Mouse (Mus musculus) cerebellum, adult 11-12 months (tissue): ENCODE measurements around the gene Gm49395.

Source experiments
- DNase-seq: peaks from one replicate; pipeline ENCODE4 v3.0.0; 2022

Gene Gm49395

DNA sequence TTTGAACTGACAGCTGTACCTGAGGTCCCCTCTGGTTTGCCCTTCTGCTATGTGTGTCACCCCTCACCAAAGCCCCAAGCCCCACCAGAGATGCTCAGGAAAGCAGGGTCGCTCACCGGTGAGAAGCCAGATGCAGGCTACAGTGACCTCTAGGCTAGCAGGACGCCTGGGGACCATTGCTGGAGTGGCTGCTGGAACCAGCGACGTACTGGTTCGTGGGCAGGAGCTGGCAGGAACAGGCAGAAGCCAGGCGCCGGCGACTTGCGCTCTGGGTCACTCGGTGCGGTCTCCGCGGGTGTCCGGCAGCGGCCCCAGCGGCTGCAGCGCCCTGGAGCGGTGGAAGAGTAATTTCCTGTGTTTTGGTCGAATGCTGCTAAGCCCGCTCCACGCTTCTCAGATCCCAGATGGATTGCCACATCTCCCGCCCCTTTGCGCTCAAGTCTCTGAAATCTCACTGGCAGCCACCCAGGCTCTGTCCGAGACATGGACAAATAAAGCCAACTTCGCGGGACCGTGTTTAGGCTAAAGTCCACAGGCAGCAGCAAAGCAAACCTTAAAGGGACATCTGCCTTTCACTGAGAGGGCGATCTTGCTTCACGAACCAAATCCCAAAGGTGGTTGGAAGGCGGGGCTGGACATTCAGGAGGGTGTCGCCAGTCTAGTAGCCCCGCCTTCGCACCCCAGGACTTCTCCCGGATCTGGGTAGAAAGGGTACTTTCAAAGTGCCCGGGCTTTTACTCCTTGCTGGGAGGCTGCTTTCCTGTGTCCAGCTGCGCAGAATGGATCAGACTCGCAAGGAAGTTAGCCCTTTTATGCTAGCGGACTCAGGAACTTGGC is at the start of gene Gm49395, which contains the start of gene Itga1:
Gene Gm49395 (minus strand): TSS at position 567 of the 837 bp plus-strand sequence.
Gene Itga1 (minus strand): TSS at position 610 of the 837 bp plus-strand sequence.
- DNase-seq, result peak; percentile 7

DNA sequence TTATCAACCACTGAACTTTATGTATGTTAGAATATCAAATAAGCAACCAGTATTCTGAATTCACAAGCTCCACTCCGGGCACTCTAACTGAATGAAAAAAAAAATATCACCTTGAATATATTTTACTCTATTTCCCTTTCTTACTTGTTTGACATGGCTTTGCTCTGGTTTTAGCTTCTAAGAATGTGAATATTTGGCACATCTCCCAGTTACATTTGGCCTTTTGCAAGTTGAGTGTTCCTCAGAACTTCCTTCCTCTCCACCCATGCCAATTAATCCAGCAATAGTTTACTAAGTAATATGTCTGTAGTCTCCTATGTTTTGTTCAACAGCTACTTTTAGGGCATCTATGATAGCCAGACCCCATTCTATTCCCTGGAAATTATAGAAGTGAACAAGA is 48.9 kb upstream of the Gm49395 start:
- no peak for DNase-seq

DNA sequence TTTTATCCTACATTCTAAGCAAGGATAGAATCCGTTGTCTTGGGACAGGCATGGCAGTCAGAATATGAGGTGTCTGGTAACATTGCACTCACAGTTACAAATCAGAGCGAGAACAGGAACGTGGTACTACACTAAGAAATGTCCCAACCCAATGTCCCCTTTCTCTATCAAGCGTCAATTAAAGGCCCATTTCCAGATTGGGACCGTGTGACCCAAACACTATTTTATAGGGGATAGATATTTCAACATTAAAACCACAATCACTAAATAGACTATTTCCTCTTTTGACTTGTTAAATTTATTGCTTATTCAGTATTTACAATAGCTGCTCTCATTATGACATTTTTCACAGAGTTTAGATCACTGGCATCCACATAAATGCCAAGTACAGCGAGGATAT is 48.1 kb upstream of the Gm49395 start:
- DNase-seq, result no peak

GRCm38 (mm10) chr13:115143575-115143974 is 41.9 kb upstream of the Gm49395 start:
- DNase-seq, result no peak

- DNase-seq, result no peak
These were observed 40.3 kb upstream of the Gm49395 start for GRCm38 (mm10) chr13:115142066-115142465.

DNA sequence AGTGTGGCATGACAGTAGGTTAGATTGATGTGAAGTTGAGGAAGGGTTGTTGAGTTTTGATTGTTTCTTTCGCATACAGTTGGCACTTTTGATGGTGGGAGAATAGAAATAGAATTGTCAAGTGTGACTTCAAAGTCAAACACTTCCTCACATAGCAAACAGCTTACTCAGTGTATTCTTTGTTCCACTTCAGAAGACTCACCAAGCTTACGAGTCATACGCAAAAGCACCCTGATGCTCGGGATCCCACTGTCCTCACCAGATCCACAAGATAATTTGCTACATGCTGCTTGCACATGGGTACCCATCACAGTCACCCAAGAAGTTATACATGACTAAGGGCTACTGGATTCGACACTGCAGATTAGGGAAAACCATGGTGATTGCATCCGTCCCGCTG is 36.8 kb upstream of the Gm49395 start:
- no peak for DNase-seq

DNA sequence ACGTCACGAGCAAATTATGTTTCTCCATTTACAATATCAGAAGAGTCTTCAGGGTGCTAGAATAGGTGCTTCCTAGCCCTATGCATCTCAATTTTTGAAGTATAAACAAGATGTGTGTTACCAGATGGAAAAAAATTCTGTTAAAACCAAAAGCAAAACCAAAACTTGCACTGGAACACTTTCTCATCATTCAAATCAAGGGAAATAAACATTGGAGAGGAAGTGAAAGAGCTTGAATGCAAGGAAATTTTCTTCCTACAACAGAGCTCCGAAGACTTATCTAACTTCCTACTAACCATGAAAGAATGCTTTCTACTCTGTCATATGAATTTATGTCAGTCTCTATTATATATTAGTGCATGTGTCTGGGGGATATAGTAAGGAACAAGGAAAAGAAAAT is 35.0 kb upstream of the Gm49395 start:
- no peak for DNase-seq

DNA sequence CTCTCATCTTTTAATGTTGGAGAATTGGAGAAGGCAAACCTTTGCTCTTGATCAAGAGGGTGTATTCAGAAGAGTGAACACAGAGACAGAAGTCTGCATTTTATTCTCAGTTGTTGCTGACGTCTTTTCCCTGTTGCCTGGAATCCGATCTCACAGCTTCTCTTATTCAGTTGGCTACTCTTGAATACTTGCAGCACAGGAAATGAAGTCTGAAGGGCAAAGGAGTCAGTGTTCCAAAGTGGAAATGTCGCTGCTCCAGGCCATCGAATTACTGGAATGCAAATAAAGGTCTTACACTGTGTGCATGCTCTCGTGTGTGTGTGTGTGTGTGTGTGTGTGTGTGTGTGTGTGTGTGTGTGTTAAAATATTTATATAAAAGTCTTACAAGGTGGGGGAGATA is 30.7 kb upstream of the Gm49395 start:
- no peak for DNase-seq

GRCm38 (mm10) chr13:115131381-115131780 is 29.7 kb upstream of the Gm49395 start:
- DNase-seq, result no peak

DNA sequence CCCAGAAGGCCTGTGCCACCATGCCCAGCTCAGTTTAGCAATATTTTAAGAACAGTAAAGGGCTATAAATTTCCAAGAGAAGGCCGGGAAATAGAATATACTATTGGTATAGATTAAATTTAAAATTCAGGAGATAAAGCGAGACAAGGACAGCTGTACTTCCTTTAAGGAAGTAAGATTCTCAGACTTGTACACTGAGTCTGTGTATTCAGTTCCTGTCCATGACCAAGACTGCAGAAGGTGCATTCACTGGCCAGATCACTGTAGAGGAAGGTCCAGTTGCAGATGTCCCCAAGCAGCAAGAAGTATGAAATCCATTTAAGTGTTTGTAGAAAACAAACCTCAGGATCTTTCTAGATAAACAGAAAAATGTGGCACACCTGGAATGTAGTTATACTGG is 28.3 kb upstream of the Gm49395 start:
- DNase-seq, result no peak

DNA sequence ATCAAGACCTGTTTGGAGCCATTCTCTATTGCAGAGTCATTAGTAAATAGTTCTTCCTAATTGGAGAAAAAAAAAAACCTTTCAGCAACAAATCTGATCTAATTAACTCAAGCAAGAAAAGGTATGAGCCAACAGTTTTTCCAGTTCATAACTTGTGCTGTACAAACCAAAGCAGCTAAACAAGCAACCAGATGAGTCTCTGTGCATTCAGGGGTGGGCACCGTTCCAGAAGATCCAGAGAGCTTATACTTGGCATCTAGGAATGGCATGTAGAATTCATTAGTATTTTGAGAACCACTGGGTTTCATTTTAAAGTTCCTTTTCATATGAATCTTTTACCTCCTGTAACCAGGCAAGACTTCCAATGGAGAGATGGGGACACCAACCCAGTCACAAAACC is 26.1 kb upstream of the Gm49395 start:
- DNase-seq, result no peak

- DNase-seq, result no peak
These were observed 24.8 kb upstream of the Gm49395 start for GRCm38 (mm10) chr13:115126534-115126933.

- DNase-seq, result no peak
These were observed 23.4 kb upstream of the Gm49395 start for GRCm38 (mm10) chr13:115125130-115125529.

DNA sequence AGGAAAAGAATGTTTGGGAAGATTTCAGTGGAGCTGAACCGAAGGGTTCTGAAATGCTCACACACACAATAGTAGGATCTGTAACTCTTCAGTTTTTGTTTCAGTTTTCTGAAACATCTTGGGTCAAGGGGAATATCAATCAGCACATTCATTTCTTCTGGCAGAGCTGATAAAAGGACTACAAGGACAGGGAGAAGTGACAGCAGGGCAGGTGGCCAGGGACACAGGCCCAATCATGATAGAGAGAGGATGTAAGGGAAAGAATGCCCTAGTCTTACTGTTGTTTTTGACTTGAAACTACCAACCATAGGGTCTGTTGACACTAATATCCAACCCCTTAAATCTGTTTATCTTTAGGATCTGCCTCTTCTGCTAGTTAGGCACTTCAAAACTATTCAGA is 22.8 kb upstream of the Gm49395 start:
- no peak for DNase-seq

DNA sequence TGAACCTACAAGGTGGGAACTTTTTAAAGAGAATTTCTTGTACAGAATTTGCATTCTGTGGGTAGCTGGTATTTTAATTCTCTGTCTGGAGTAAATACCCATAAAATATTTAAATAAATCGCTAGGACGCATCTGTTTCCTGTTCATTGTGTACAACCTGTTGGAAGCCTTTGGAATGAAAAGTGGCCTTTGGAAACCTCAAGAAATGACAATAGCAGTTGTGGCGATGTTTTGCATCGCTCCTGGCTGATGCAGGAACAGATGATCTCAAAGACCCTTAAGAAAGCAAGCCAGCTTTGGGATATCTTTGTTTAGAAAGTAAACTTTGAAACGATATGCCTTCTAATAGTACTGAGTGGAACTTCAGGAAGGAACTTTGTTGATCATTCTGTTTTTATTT is 17.0 kb upstream of the Gm49395 start:
- no peak for DNase-seq

- no peak for DNase-seq
These were observed 16.5 kb upstream of the Gm49395 start for GRCm38 (mm10) chr13:115118195-115118594.

DNA sequence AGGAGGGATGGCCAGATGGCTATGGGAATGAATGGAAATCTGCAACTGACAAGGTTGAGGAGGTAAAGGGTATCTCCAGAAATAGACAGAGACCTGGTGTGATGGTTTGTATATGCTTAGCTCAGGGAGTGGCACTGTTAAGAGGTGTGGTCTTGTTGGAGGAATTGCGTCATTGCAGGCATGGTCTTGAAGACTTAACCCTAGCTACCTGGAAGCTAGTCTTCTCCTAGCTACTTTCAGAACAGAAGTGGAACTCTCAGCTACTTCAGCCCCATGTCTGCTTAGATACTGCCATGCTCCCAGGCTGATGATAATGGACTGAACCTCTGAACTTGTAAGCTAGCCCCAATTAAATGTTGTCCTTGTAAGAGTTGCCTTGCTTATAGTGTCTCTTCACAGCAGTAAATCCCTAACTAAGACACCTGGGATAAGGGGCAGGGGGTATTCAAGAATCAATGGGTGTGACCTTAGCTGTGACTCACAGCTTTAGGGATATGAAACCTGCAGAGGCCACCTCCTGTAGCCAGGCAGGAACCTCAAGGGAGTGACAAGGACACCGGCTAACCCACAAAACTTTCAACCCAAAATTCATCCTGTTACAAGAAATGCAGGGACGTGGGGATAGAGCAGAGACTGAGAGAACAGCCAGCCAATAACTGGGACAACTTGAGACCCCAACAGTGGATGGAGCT is 15.4 kb upstream of the Gm49395 start:
- no peak for DNase-seq

DNA sequence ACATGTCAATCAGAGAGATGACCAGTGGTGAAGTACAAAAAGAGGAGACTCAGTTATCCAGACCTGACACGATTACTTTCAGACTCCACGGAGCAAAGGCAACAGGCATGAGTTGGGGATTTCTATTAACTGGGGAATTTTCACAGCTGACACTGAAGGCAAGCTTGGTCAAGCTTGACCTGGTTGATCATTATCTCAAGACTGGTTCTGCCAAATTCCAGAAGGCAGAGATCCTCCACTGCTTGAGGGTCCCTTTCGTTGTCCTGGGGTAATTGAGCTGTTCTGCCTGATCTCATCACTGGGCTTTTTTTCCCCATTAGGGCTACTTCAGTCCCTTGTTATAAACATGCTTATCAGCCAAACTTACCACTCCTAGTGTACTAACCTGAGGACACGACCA is 7.9 kb upstream of the Gm49395 start:
- no peak for DNase-seq

GRCm38 (mm10) chr13:115107436-115107835 is 5.7 kb upstream of the Gm49395 start:
- no peak for DNase-seq

DNA sequence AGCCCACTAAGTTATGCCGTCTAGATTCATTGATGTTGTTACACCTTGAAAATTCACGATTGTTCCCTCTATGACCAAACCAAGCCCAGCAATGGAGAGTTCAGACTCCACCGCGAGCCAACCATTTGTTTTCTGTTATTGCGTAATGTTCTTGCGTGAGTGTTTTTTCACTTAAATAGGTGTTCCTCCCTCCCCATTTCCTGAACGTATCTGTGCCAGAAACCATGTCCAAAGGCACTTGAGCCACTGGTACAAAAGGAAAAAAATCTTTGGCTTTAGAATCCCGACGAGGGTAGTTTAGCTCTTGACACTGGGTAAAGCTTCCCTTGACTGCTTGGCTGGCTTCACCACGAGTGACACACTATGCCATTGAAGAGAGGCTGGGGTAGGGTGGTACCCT is 4.5 kb upstream of the Gm49395 start:
- no peak for DNase-seq

- no peak for DNase-seq
These were observed 1.0 kb upstream of the Gm49395 start for GRCm38 (mm10) chr13:115102754-115103153.

GRCm38 (mm10) chr13:115100381-115101177 is 1.1 kb downstream of the Gm49395 start:
- DNase-seq, result no peak

GRCm38 (mm10) chr13:115099381-115099780 is 2.3 kb downstream of the Gm49395 start:
- no peak for DNase-seq

DNA sequence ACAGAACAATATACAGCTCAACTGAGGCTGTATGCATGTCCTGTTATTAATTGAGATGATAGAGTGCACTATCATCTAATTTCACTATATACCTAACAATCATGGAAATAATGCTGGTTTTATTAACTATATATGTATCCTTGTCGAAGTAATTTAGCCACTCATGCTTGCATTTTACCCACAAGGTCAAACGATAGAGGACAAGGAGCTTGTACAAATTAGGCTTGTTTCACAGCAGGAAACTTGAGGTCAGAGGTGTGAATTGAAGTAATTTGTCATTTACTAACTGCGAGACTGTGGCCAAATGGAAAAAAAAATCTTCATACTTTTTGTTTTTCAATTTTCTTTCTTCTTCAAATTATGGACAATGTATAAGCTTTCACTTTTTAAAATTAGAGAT is 3.5 kb downstream of the Gm49395 start:
- no peak for DNase-seq
